Mouse (Mus musculus) ES-Bruce4 (cell line): Measurements from ENCODE around the gene Antxr1. TPM values are rescaled to one million over a fixed set of nuclear protein-coding genes. Genes with fewer than 3 reads are reported as not detected.

Experiments
- H3K27ac ChIP-seq: 2 replicates; pipeline ENCODE4 v1.5.1; 2012; ENCODE audit warnings: low read length, inconsistent platforms; ENCODE audit not compliant: insufficient read depth
- H3K27me3 ChIP-seq: 2 replicates; pipeline ENCODE4 v1.6.1; 2012; ENCODE audit warnings: mild to moderate bottlenecking, low read length, inconsistent platforms; ENCODE audit not compliant: control insufficient read depth, poor library complexity, insufficient read depth, severe bottlenecking
- H3K36me3 ChIP-seq: 2 replicates; pipeline ENCODE4 v1.6.1; 2012; ENCODE audit warnings: inconsistent platforms, mild to moderate bottlenecking, low read length, moderate library complexity; ENCODE audit not compliant: control insufficient read depth, poor library complexity, insufficient read depth, severe bottlenecking
- H3K4me1 ChIP-seq: one replicate; pipeline ENCODE4 v1.8.1; 2011; ENCODE audit warnings: low read length; ENCODE audit not compliant: control insufficient read depth, insufficient read depth
- H3K4me3 ChIP-seq: 2 replicates; pipeline ENCODE4 v1.5.1; 2011; ENCODE audit warnings: low read depth, mild to moderate bottlenecking, low read length
- H3K9ac ChIP-seq: 2 replicates; pipeline ENCODE4 v1.6.1; 2012; ENCODE audit warnings: low read depth, mild to moderate bottlenecking, inconsistent platforms; ENCODE audit not compliant: poor library complexity, severe bottlenecking
- H3K9me3 ChIP-seq: replicated peaks from 2 replicates; pipeline ENCODE4 v1.6.1; 2012; ENCODE audit warnings: mild to moderate bottlenecking, low read length, inconsistent platforms; ENCODE audit not compliant: control insufficient read depth, poor library complexity, insufficient read depth, severe bottlenecking
- CTCF ChIP-seq: IDR thresholded peaks from one replicate; pipeline ENCODE4 v1.8.1; 2011; ENCODE audit warnings: low read depth, low read length
- EP300 ChIP-seq: IDR thresholded peaks from 2 replicates; pipeline ENCODE4 v1.6.1; 2011; ENCODE audit warnings: low read depth, low read length; ENCODE audit not compliant: insufficient read depth
- POLR2A ChIP-seq: IDR thresholded peaks from one replicate; pipeline ENCODE4 v1.8.1; 2011; ENCODE audit warnings: low read length; ENCODE audit not compliant: insufficient read depth
- polyA plus RNA-seq: library from polyadenylated mRNA; stranded (reverse); fragments of >200 nt; gene quantifications from 2 replicates; pipeline ENCODE4 v1.2.4, GENCODE M21; 2011; ENCODE audit warnings: low read depth; ENCODE audit not compliant: missing spikeins, insufficient read depth, insufficient read length

The Antxr1 gene
- polyA plus RNA-seq, 1 experiment, result 1.6 TPM

DNA sequence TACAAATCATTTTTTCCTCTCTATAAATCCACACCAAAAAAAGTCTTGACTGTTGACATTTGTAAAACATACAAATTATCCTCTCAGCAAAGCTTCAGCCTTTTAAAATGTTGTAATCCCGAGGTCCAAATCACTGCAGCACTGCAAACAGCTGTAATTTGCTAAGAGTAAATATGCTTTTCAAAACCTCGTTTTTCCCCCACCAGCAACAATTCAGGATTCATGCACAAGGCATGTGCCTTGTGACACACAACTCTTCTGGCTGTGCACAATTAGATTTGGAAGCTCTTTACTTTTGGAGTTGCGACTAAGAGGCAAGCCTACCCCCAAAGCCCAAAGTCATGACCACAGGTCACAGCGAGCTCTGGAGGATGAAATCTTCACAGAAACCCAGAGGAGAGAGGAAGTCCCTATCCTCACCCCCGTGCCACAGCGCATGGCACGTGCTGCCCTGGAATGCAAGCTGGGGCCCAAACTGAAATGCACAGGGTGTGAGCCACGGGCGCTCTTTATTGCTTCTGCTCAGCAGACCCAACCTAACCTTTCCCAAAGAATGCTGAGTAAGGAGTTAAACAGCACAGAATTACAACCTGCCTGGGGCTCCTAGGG lies 87.3 kb downstream of the Antxr1 start:
- Histone ChIP-seq H3K27ac (no peak overlapping the region), H3K9me3 (no peaks in the 10 kb centered on the region), H3K27me3 (no peaks in the 10 kb centered on the region), H3K4me3 (no peak overlapping the region), H3K36me3 (no peaks in the 10 kb centered on the region), H3K9ac (no peak overlapping the region), H3K4me1 (no peaks in the 10 kb centered on the region)
- TF ChIP-seq POLR2A, result no peak
- no peak for TF ChIP-seq CTCF
- no peak for TF ChIP-seq EP300

DNA sequence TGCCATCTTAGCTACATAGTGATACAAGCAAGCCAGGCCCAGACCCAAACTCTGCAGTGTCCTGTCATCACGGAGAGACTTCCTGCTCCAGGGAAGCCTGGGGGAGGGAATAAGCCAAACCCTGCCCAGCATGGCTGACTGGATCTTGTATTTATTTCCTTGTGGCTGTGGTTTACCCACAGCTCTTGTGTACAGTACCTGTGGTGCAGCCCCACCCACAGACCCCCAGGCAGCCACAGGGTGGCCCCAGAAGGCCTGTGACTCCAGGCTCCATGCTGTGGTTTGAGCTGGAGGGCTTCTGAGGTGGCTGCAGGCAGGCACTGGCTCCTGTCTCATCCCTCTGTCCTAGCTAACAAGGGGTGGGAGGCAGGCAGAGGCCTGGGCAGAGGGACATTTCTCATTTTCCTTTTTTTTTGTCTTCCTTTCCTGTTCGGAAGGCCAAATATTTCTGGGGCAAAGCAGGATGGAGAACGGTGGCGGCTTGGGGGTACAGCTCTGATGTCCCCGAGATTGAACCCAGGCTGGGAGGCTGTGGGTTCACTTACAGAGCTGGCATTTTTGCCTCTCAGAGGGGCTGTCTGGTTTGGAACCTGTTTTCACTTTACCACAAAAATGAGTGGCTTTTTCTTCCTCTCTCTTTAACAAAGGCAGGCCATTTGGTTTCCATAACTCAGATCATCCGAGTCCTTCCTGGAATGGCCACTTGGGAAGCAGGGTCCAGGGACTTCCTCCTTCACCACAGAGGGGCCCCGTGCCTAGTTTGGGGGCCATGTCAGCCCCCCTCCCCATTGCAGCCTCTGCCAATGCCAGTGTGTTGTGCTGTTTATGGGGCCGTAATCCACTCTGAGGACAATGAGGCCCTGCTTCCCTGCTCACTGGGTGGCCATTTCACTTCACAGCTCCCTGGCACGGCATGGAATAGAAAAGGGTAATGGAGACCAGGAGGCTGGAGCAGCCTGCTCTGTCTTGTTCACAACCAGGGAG lies 91.2 kb downstream of the Antxr1 start:
- H3K4me1 ChIP-seq, result no peaks in the 10 kb centered on the region
- H3K36me3 ChIP-seq, result no peaks in the 10 kb centered on the region
- no peaks in the 10 kb centered on the region for H3K9me3 ChIP-seq
- no peaks in the 10 kb centered on the region for H3K27me3 ChIP-seq
- no peak overlapping the region for H3K27ac ChIP-seq
- no peak overlapping the region for H3K9ac ChIP-seq
- H3K4me3 ChIP-seq, result no peak overlapping the region
- TF ChIP-seq POLR2A (no peak), CTCF (no peak), EP300 (no peak)

GRCm38 (mm10) chr6:87237260-87237659 lies 98.4 kb downstream of the Antxr1 start:
- Histone ChIP-seq H3K9ac (no peak overlapping the region), H3K36me3 (no peaks in the 10 kb centered on the region), H3K27ac (no peak overlapping the region), H3K4me3 (no peak overlapping the region), H3K9me3 (no peaks in the 10 kb centered on the region), H3K4me1 (no peaks in the 10 kb centered on the region), H3K27me3 (no peaks in the 10 kb centered on the region)
- no peak for TF ChIP-seq EP300
- no peak for TF ChIP-seq POLR2A
- TF ChIP-seq CTCF, result no peak

DNA sequence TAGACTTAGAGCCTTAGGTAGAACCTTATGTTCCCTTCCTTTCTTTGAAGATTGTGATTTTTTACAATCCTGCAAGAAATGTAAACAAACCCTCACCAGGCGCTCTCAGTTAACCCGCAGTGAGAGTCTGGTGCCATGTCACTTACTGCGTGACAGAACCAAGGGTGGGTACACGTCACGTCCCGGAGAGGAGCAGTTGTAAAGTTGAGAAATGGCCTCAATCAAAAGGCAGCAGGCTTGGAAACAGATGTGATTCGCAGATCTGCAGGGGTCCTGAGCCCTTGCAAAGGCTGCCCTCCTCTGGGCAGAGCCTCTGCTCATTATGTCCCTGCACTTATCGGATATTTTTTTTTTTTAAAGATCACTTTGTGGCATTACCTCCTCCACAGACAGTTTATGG lies 99.6 kb downstream of the Antxr1 start:
- Histone ChIP-seq H3K27ac (no peak overlapping the region), H3K36me3 (no peaks in the 10 kb centered on the region), H3K4me3 (no peak overlapping the region), H3K4me1 (no peaks in the 10 kb centered on the region), H3K27me3 (no peaks in the 10 kb centered on the region), H3K9ac (no peak overlapping the region), H3K9me3 (no peaks in the 10 kb centered on the region)
- TF ChIP-seq CTCF (no peak), EP300 (no peak), POLR2A (no peak)

DNA sequence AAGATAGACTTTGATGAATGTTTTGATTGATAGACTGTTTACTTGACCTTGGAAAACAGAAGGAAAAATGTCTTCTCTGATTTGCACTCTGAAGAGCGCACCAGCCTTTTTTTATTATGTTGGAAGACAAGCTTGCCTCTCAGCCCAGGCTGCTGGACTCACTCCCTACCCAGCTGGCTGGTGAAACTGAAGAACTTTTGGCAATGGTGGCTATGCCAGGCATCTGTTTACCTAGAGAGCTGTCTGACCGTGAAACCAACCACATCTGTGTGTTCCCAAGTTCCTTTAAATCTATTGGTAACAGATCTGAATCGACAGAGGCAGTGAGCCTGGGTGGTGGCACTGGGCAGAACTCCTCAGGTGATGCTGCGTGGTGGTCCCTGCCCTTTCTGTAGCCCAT lies 102.5 kb downstream of the Antxr1 start:
- H3K9me3 ChIP-seq, result peaks cover 3% of the 10 kb centered on the region; the same call in 1 of the 2 replicates

GRCm38 (mm10) chr6:87230041-87230440 lies 105.6 kb downstream of the Antxr1 start:
- Histone ChIP-seq H3K36me3 (no peaks in the 10 kb centered on the region), H3K9me3 (peaks cover 3% of the 10 kb centered on the region; the same call in 1 of the 2 replicates)

More for the DNA sequence above, 102.5 kb downstream of the Antxr1 start:
- Histone ChIP-seq H3K4me1 (no peaks in the 10 kb centered on the region), H3K9ac (no peak overlapping the region), H3K4me3 (no peak overlapping the region), H3K36me3 (no peaks in the 10 kb centered on the region), H3K27me3 (no peaks in the 10 kb centered on the region), H3K27ac (no peak overlapping the region)
- TF ChIP-seq POLR2A, result no peak
- no peak for TF ChIP-seq EP300
- TF ChIP-seq CTCF, result no peak

More at GRCm38 (mm10) chr6:87230041-87230440, 105.6 kb downstream of the Antxr1 start:
- Histone ChIP-seq H3K27ac (no peak overlapping the region), H3K4me1 (no peaks in the 10 kb centered on the region), H3K4me3 (no peak overlapping the region), H3K9ac (no peak overlapping the region), H3K27me3 (no peaks in the 10 kb centered on the region)
- TF ChIP-seq EP300 (no peak), CTCF (no peak), POLR2A (no peak)
